Mouse (Mus musculus) testis, postnatal 14 days (tissue): ENCODE results near the gene Alppl2.

Source experiments
- DNase-seq: peaks from one replicate; pipeline ENCODE4 v3.0.0; 2021; ENCODE audit warnings: low spot score

Alppl2 gene

DNA sequence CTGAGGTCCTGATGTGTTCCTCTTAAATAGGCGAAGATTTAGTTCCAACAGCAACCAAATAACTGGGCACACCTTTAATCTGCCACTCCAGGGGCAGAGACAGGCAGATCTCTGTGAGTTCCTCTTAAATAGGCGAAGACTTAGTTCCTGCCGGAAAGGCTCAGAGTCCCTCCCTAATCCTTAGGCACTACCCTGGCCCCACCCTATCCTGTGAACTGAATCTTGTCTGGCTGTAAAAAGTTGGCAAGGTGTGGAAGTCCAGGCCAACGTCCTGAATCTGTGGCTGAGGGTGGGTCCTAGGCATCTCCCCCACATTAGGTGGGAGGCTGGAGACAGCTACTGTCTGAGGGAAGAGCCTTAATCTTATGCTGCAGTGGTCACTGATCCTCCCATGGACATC lies at the start of gene Alppl2:
Alppl2 (minus strand) TSS at position 101 of the 400 bp plus-strand sequence.
- no peak for DNase-seq

DNA sequence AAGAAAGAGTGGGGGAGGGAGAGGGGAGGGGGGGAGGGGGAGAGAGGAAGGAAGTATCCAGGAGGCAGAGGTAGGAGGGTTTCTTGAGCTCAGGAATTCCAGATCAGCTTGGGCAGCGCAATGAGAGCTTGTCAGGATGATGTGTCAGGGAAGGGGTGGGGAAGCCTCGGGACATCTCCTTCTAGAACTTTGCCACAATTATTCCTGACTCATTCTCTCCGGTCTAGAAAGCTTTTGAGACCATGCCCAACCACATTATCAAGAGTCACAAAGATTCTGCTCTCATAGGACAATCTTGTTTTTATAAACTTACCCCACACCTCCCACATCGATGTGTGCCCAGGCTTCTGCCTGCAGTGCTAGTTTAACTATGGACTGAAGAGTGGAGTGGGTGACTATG lies 42.1 kb upstream of the Alppl2 start:
- no peak for DNase-seq

- DNase-seq: no peak
These were observed 37.7 kb upstream of the Alppl2 start for GRCm38 (mm10) chr1:87127206-87128030.

- DNase-seq: no peak
These were observed 34.9 kb upstream of the Alppl2 start, which contains the start of gene Akp3 for GRCm38 (mm10) chr1:87124673-87125072. TSS of gene Akp3 (plus strand) at chr1:87124973.

- DNase-seq: no peak
These were observed 25.1 kb upstream of the Alppl2 start for GRCm38 (mm10) chr1:87114784-87115183.

- DNase-seq: peak; percentile 38
These were observed 22.1 kb upstream of the Alppl2 start for GRCm38 (mm10) chr1:87111719-87112354.

GRCm38 (mm10) chr1:87108564-87108963 lies 18.8 kb upstream of the Alppl2 start:
- no peak for DNase-seq

DNA sequence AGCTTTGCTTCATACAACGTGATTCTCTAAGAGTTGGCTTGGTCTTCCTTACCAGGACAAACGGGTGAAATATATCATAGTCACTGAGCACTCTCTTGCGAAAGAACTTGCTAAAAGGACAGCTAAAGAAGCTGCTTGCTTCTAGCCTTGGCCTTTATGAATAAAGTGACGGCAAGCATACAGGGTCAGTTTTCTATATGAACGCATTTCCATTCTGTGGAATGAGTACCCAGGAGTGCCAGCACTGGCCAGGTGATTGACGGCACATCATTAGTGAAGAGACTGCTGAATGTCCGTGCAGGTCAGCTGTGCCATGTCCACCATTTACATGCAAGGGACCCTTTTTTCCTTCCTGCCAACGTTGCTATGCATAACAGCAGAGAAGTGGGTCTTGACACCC lies 16.8 kb upstream of the Alppl2 start:
- no peak for DNase-seq

GRCm38 (mm10) chr1:87103936-87104335 lies 14.2 kb upstream of the Alppl2 start:
- no peak for DNase-seq

DNA sequence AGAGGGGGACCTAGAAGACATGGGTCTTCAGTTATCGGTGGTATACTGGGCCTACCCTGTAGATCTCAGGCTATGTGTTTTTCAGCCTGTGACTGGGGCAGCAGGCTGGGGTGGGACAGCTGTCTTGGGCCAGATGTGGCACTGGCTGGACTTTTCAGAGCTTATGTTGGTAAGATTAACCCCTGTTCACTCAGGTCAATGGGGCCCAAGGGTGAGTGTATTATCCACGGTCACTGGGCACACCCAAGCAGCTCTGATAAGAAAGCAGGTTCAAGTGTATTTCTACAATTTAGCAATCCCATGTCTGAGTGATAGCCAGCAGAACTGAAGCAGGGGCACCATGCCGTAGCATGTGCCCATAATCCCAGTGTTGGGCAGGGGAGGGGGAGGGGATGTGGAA lies 12.4 kb upstream of the Alppl2 start:
- DNase-seq: no peak

DNA sequence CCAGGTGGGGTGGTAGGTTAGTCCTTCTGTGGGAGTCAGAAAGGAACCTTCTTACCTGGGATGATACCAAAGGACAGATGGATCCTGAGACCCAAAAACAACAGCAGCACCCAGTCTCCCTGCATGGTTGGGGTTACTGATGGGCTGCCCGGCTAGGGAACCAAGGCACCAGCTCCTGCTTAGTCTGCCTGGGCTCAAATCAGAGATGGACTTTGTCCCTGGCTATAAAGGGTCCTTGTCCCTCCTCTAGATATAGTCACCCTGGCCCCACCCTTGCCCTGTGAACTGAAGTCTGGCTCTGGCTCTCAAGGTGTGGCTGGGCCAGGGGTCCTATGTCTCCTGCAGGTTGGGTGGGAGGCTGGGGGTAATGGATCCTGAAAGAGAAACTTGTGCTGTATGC lies 11.7 kb upstream of the Alppl2 start, which contains the start of gene Alpi:
Alpi (minus strand) TSS at position 196 of the 400 bp plus-strand sequence.
- no peak for DNase-seq

DNA sequence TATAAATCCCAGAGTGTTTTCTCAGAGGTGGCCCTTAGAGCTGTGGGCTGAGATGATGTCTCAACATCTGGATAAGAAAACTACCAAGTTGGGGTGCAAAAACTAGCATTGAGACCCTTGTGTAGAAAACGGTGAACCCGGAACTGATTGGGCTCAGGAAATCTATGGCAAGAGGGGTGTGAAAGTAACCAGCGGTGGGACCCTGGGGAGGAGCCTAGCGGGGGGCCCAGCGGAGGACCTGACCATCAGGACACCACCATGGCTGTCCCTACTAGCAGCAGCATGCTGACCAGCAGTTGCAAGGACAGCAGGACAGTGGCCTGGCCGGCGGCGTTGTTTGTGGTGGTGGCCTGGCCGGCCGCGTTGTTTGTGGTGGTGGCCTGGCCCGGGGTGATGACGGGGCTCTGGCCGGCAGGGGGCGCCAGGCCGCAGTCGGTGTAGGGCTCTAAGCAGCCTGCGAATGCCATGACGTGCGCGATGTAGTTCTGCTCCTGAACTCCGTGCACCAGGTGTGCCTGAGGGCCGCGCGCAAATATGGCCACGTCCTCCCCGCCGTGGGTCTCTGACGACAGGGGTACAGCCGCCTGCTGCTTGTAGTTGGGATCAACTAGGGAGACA lies 8.7 kb upstream of the Alppl2 start:
- peak; percentile 78 for DNase-seq

DNA sequence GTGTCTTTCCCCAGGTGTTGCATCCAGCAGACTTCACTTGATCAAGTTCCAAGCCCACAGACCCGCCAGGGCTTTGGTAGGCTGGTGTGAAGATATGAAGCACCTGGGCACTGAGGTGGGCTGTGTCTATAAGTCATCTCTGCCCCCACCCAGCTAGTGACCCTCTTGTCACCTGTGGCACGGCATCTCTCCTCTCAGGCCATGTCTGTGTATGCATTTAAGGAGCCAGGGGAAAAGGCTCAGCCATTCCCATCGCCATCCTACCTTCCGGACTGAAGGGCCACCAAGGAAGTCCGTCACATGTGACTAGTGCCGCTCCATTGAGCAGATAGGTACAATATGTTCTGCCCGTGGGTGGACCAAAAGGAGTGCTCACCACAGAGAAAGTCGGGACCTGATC lies 5.9 kb upstream of the Alppl2 start:
- DNase-seq: no peak

DNA sequence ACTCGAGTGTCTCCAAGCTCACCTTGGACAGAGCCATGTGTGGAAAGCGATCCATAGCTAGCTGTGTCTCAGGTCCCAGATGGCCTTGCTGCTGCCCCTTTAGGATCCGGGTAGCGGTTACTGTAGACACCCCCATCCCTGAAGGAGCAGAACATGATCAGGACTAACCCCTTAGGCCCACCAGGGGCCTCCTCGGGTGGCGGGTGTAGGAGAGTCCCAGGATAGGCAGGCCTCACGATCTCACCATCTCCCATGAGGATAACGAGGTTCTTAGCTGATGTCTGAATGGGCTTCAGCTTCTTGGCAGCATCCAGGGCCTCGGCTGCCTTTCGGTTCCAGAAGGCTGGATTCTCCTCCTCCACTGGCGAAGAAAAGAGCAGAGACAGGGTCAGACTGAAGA lies 477 bp downstream of the Alppl2 start:
- no peak for DNase-seq

GRCm38 (mm10) chr1:87086964-87087363 lies 2.8 kb downstream of the Alppl2 start:
- DNase-seq: peak; percentile 36

GRCm38 (mm10) chr1:87086196-87086595 lies 3.5 kb downstream of the Alppl2 start:
- DNase-seq: no peak

- DNase-seq: no peak
These were observed 16.0 kb downstream of the Alppl2 start for GRCm38 (mm10) chr1:87073776-87074175.

DNA sequence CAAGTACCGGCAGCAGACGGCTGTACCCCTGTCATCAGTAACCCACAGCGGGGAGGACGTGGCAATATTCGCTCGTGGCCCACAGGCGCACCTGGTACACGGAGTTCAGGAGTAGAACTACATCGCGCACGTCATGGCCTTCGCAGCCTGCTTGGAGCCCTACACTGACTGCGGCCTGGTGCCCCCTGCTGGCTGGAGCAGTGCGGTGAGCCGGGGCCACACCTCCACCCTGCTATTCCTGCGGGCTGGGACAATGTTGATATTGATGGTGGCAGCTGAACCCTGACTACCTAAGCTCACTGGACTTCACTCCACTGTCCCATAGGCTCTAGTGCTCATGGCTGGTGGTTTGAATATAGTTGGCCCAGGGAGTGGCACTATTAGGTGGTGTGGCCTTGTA lies 19.0 kb downstream of the Alppl2 start:
- DNase-seq: no peak

DNA sequence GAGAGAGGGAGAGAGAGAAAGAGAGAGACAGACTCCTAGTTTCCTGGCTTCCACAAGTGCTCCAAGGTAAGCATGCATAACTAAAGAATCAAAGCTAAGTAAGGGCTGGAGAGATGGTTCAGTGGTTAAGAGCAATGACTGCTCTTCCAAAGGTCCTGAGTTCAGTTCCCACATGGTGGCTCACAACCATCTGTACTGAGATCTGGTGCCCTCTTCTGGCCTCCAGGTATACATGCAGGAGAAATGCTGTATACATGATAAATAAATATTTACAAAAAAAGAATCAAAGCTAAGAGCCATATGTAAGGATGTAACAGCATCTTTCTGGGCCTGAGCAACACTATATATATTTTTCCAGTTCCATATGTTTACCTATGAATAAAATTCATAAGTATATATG lies 28.8 kb downstream of the Alppl2 start:
- DNase-seq: no peak

DNA sequence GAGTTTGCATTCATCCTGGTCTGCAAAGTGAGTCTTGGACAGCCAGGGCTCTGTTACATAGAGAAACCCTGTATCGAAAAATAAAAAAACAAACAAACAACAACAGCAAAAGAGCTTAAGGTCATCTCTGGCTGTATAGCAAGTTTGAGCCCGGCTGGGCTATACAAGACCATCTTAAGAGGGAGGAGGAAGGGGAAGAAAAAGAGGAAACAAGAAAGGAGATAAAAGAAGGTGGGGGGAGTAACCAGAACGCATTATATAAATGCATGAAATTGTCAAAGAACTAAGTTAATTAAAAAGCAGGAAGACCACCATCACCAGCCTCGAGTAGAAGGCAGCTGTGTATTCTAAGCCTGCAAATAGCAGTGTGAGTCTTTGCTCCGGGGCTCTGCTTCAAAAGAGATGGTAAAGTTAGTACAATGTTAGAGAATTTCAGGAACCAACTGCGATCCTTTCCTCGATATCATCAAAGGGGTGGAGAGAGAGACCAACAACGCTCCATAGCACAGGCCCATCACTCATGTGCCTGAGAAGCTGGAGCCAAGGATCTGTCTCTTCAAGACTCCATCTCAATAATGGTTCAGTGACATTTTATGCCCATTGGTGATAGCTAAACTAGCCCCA lies 30.6 kb downstream of the Alppl2 start:
- DNase-seq: no peak

GRCm38 (mm10) chr1:87057075-87057474 lies 32.7 kb downstream of the Alppl2 start:
- DNase-seq: no peak

DNA sequence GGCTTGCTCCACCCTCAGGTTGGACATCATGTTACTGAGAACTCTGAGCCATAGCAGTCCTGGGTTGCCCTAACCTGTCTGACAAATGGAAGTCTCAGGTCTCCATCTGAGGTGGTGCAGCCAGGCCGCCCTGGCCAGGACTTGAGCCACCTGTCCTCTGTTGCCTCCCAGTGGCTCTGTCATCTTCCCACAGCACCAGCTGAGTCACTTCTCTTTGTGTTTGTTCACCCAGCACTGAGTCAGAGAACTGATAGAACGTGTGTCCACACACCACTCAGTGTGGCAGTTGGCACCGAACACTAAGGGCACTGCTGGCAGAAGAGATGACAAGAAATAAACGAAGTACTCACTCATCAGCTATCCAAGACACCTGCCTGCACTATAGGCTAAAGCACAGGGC lies 38.4 kb downstream of the Alppl2 start:
- DNase-seq: no peak

DNA sequence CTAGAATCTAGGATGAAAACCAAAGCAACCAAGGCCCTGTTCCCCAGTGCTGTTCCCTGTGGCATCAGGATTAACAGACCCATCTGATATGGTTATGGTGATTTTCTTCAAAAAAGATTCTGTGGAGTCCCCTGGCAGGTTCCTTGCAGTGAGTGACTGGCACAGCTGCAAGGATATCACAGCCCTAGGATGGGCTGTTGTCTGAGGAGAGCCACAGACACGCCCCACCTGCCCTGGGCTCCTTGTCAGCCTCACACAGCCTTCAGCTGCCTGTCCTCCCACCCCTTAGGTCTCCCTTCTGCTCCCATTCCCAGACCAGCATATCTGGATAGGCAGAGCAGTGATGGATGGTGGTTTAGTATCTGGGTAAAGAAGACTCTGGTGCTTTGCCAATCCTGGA lies 39.0 kb downstream of the Alppl2 start:
- DNase-seq: no peak
